Mouse (Mus musculus) megakaryocyte, embryonic 14.5 days (primary cell): ENCODE results near the gene Vmac.

Source experiments
- FLI1 ChIP-seq: IDR thresholded peaks from 2 replicates; pipeline ENCODE4 v1.6.1; 2012; ENCODE audit warnings: low read length, inconsistent platforms, mixed read lengths
- GATA1 ChIP-seq: IDR thresholded peaks from 3 replicates; pipeline ENCODE4 v1.6.1; 2012; ENCODE audit warnings: mixed read lengths, low read length, inconsistent platforms, borderline replicate concordance

DNA sequence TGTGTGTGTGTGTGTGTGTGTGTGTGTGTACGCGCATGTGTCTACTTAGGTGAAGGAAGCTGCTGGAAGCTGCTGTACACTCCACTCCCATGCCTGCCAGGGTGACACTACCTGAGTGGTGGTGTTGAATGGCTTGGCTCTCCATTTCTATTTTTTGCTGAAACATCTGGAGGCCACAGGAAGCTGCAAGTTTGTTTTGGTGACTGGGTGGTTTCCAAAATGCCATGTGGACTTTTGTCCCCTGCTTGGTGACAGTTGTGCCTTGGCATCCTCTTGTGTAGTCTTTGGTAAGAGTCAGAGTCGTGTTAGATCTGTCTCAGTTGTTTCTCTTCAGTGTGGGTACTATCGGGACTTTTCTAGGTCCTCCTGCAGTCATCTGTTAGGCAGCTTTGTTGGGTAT lies 31.0 kb downstream of the Vmac start:
- TF ChIP-seq GATA1 (no peak), FLI1 (no peak)
